Mouse (Mus musculus) thymus, postnatal 0 days (tissue): ENCODE data around the gene Tsfm. TPM values are rescaled to one million over a fixed set of nuclear protein-coding genes. Genes with fewer than 3 reads are reported as not detected.

Experiments
- DNase-seq: peaks from one replicate; pipeline ENCODE4 v3.0.0-alpha.2; 2015; ENCODE audit warnings: low spot score
- polyA plus RNA-seq: library from polyadenylated mRNA; unstranded; fragments of >200 nt; fragmentation: Nextera tagmentation; extraction: Ambion mirVana; gene quantifications from 2 replicates; pipeline ENCODE4 v1.2.1, GENCODE M21; 2015

Tsfm gene
- polyA plus RNA-seq, 1 experiment from 2014 or later: 74.9 TPM

- peak; percentile 86 for DNase-seq
Measured at GRCm38 (mm10) chr10:127041774-127042338, 11.2 kb upstream of the Tsfm start.

- no peak for DNase-seq
Measured at GRCm38 (mm10) chr10:127041274-127041766, 10.7 kb upstream of the Tsfm start, which contains the start of the genes Mettl1 and Eef1akmt3. Gene Mettl1 (plus strand): TSS chr10:127041414. Gene Eef1akmt3 (minus strand): TSS chr10:127041513.

DNA sequence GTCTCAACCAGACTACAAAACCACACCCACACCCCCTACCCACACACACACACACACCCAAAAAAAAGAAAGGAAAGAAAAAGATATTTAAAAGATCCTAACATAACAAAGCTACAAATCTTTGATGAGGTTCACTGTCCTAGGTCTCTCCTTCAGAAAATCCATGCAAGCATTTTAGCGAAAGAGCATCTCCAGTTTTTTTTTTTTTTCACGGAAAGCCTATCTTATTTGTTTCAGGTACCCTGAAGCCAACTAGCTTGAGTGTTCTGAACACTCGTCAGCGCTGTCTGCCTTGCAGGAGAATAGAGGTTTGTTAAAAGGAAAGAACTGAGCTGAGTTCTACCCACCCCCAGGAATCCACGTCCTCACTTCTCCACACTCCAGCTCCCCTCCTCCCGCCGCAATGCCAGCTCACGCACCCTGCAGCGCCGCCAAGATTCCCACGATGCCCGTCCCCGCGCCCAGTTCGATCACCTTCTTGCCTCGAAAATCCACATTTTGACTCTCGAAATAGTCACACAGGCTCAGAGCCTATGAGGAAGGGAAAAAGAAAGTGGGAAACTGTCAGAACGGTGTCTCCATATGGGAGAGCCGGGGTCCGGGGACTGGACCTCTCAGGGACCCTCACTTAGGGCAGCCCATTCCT, 10.1 kb upstream of the Tsfm start:
- no peak for DNase-seq

DNA sequence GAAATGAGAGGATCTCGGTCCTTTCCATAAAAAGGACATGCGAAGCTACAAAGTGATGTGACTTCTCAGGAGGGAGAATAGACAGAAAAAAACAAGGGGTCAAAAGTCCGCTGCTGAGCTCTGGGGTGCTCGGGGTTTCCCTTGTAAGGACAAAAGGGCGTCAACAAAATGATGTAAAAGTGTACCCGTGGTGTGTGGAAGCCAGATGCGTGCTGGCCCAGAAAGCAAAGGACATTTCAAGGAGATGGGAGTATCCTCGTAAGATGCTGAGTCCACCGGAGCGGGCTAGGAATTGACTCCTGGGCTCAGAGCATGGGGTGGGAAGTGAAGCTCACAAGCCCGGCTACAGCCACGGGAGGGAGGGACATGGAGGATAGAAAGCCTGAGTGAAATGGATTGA, 7.0 kb upstream of the Tsfm start:
- DNase-seq: no peak

DNA sequence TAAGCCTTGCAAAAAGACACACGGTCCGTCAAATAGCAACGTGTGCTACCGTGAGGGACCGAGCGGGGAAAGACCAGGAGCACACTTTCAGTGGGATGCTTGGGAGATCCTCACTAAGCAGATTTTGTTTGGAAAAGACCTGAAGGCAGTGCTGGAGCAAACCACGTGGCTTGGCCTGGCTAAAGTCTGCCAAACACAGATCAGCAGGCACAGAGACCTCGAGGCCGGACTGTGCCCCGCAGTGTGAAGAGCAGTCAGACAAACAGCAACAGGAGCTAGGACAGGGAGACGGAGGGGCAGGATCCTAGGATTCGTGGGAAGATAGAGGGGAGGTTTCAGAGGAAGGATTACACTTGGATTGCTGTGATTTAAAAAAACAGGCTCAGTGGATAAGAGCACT, 5.6 kb upstream of the Tsfm start:
- no peak for DNase-seq

DNA sequence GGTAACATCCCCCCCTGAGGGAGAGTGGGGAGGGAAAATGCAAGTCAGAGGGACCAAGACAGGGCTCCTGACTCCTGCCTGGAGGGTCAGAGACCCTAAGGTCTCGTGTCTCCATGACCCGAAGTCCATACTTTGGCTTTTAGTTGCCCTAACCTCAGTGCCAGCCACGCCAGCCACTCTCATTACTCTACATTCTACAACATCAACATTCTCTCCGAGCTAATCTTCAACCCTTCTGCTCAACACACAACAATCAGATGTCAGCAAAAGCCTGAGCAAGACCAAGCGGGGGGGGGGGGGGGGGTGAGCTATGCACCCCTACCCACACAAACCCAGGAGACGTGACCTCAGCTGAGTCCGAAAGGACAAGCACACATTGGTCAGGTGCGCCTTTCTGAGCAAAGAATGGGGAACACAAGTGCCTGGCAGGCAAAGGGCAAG, 2.7 kb upstream of the Tsfm start:
- DNase-seq: no peak

DNA sequence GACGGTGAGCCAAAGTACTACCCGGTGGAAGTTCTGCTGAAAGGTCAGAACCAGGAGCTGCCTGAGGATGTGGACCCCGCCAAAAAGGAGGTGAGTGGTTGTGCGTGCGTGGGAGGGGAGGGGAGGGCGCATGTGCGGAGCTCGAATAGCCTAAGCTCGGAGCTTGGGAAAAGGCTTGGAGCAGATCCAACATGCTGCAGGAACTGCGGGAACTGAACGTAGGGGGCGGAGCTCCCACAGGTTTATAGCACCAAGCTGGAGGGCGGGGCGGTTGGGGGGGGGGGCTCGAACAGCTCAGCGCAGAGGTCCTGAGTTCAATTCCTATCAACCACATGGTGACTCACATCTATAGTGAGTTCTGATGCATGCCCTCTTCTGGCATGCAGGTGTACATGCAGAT, 12.2 kb downstream of the Tsfm start:
- no peak for DNase-seq

GRCm38 (mm10) chr10:127017071-127017470, 13.6 kb downstream of the Tsfm start:
- DNase-seq: no peak

DNA sequence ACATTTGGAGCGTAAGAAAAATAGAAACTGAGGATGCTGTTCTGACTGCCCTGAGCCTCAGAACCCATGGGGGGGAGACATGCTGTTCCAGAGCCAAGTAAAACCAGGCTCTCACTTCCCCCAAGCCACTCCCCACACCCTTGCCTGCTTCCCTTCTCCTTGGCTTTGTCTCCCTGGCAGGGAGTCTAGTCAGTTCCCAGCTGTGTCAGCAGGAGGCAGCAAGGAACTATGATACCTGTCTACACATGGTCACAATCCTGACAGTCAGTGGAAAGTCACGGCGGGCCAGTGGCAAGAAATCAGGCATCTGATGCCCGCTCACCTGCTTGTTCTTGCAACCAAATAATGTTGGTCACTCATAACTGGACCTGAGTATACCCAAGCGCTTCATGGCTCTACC, 14.2 kb downstream of the Tsfm start:
- DNase-seq: no peak

DNA sequence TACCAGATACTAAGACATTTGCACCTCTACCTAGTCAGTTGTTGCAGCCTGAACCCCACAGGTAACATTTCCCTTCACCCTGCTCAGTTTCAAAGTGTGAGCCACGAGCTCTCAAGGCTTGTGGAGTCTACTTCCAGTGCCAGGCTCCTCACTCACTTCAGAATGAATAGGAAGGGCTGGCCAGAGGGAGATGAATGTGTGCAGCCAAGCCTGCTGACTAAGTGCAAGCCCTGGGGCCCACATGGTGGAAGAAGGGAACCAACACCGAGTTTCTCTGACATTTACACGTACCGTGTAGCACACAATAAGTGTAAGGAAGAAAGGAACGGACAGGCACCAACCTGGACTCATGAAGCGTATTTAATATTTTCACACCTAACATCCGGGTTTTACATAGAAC, 26.8 kb downstream of the Tsfm start:
- DNase-seq: no peak

DNA sequence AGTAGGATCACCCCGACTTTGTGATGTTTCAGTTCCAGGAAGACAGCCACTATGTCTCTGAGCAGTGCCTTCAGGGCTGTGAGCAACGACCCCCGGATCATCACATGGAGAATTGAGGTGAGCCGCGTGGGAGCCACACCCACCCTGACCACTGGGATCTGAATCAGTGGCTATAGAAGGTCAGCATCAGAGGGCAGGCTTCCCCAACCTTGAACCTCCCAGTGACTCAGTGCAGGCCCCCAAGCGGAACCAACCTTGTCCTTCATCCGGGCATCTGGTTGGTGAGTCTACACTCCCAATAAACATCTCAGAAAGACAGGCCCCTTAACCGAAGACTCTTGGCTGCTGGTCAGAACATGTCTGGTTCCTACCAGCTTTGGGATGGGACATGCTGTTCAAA, 27.3 kb downstream of the Tsfm start:
- DNase-seq: no peak

DNA sequence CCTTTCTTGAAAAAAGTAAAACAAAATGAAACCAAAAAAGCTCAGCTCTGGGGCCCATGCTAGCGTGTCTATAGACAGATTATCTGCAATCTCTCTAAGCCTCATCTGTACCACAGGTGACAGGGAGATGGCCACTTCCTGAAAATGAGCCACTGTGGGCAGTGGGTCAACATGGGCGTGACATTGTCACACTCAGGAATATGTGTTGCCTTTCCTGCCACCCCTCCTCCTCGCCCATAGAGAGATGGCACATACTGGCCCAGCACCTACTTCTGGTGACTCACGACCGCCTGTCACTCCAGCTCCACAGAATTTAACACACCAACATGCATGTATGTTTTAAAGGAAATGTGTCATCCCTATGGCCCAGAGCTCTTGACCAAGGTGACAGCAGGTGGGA, 27.9 kb downstream of the Tsfm start:
- DNase-seq: no peak

- DNase-seq: no peak
Measured at GRCm38 (mm10) chr10:127002056-127002455, 28.6 kb downstream of the Tsfm start.

- no peak for DNase-seq
Measured at GRCm38 (mm10) chr10:127001297-127001696, 29.3 kb downstream of the Tsfm start.

DNA sequence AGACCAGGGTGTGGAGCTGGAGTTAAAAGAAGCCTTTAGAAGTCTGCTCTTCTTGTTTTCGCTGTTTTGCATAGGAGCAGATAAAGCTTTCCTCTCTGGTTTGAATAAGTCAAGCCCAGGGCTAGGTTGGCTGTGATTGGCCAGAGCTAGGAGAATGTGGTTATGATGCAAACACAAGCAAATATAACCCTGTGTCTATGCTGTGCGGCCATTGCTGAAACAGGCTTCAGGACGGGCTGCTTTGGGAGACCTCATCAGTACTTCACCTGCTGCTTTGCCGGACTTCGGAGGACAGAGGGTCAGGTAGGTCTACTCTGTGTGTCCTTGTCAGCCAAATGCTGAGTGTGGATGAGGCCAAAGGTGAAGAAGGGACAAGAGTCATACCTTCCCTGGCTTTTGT, 30.1 kb downstream of the Tsfm start, which contains the start of gene Avil:
TSS of gene Avil (plus strand) at position 181 of the 400 bp plus-strand sequence.
- DNase-seq: no peak

DNA sequence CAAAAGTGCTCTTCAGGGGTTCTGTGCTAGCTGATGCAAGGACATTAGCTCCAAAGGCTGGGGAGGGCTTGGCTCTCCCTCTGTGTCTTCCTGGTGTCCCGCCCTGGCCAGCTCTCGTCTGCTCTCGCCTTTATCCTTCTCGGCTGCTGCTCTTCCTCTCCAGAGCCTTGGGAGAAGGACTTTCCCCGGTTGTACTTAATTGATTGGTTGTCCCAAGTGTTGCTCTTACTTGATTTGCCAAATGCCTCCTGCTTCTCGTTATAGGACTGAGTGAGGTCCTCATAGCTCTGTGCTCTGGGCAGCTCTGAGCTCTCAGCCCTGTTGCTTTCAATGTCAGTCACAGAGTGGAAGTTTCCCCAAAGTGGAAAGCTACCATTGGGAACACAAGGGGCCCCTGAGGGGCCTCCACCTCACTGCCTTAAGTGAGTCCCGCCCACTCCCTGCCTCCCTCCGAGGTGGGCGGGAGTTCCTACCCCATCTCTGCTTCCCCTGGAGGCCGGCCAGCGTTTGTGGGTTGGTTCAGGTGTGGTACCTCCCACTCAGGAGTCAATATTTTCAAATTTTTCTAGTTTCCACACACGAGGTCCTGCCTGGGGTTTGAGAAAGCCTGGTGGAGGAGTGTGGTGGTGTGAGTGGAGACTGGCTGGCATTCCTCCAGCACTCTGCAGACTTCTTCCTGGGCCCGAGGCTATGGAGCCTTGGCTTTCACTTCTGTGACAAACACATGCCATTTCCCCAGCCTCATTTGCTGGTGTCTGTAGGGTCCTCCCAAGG, 33.1 kb downstream of the Tsfm start:
- no peak for DNase-seq

DNA sequence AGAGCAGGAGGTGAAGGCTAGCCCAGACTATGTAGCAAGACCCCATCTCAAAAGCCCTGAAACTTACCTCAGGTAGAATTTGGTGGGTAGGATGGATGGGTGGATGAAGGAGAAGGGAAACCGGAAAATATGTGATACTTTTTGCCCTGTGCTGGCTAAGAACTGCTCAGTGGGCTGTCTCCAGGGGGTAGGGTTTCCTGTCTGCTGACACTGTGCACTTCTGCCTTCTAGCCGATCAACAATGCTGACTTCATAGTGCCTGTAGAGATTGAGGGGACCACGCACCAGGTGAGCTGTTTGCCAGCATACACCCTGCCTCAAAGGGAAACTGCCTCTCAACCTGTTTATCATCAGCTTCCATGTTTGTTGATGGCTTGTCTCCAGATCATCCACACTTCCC, 37.0 kb downstream of the Tsfm start:
- no peak for DNase-seq

DNA sequence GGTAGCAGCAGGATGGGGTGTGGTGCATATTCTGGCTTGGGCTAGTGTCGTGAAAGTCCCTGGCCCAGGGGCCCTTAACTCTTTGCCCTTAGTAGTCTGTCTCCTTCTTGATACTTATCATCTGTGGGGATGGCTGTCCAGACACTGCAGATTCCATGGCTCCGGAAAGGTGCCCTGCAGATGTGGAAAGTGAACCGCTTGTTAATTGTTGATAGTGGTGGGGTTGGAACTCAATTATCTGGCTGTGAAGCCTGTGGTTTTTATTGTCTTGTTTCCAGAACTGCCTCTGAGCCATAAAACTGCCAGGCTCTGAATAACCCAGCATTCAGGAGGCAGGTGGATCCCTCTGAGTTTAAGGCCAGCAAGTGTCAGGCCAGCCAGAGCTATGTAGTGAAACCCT, 39.0 kb downstream of the Tsfm start:
- DNase-seq: no peak

- DNase-seq: peak; percentile 85
Measured at GRCm38 (mm10) chr10:126990313-126991056, 40.2 kb downstream of the Tsfm start.

DNA sequence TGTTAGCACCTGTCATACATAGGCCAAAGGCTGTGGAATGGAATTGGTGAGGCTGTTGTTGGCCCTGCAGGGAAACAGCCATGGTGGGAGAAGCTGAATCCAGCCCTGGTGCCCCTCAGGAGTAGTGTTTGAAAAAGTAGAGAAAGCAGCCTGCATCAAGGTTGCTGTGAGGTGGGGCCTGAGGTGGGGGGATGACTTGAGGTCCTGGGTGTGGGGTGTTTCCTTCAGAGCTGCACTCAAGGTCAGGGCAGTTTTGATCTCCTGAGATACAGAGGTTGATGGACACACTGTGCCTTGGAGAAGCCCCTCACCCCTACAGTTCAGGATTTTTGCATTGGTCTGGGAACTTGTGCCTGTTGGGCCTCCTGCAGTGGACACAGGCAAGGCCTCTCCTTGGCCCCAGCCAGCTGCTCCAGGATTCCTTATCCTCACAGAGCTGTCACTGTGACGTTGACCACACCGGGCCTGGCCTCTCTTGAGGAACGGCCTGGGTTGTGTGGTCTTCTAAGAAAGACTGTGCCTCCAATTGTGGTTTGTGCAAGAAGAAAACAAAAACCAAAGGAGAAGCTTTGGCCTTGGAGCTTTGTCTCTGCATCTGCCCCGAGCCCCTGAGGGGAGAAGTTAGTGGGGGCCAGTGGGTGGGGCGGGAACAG, 42.0 kb downstream of the Tsfm start:
- DNase-seq: no peak
